Mouse (Mus musculus) thymus, adult 2 months (tissue): ENCODE measurements around the gene Plxna4.

Experiments used
- CTCF ChIP-seq: fragments of 200-500 bp; IDR thresholded peaks from 2 replicates; pipeline ENCODE4 v1.5.1; 2012; ENCODE audit warnings: mild to moderate bottlenecking, control low read depth, low read length, moderate library complexity, borderline replicate concordance; ENCODE audit not compliant: control insufficient read depth, poor library complexity, insufficient read depth; ENCODE audit errors: extremely low read depth
- POLR2A ChIP-seq: fragments of 200-500 bp; IDR thresholded peaks from 2 replicates; pipeline ENCODE4 v1.6.1; 2012; ENCODE audit warnings: mild to moderate bottlenecking, low read length, control low read depth, moderate library complexity; ENCODE audit not compliant: control insufficient read depth, poor library complexity, insufficient read depth; ENCODE audit errors: extremely low read depth

GRCm38 (mm10) chr6:32510491-32510890 lies 77.5 kb downstream of the Plxna4 start:
- no peak for TF ChIP-seq CTCF
- no peak for TF ChIP-seq POLR2A
